Mouse (Mus musculus): ENCODE data around the gene Atp5s.

GRCm38 (mm10) chr12:69777341-69777730, 52.6 kb downstream of the Atp5s start:
- TF ChIP-seq CTCF (IDR thresholded peaks at IDR 0.05; ENCODE audit: low read depth) (no peak), EP300 (optimal IDR thresholded peaks at IDR 0.05) (no peak)
